Mouse (Mus musculus): Measurements from ENCODE around the gene Ddhd1. TPM values are rescaled to one million over a fixed set of nuclear protein-coding genes. Genes with fewer than 3 reads are reported as not detected.

The Ddhd1 gene
- total RNA-seq (2014; fragmentation: Nextera tagmentation) (52.3 and 55.2 TPM in 2 replicates), total RNA-seq (2017) (31.1 and 31.5 TPM in 2 replicates), polyA plus RNA-seq (2012) (8.5 TPM in 2 replicates)

DNA sequence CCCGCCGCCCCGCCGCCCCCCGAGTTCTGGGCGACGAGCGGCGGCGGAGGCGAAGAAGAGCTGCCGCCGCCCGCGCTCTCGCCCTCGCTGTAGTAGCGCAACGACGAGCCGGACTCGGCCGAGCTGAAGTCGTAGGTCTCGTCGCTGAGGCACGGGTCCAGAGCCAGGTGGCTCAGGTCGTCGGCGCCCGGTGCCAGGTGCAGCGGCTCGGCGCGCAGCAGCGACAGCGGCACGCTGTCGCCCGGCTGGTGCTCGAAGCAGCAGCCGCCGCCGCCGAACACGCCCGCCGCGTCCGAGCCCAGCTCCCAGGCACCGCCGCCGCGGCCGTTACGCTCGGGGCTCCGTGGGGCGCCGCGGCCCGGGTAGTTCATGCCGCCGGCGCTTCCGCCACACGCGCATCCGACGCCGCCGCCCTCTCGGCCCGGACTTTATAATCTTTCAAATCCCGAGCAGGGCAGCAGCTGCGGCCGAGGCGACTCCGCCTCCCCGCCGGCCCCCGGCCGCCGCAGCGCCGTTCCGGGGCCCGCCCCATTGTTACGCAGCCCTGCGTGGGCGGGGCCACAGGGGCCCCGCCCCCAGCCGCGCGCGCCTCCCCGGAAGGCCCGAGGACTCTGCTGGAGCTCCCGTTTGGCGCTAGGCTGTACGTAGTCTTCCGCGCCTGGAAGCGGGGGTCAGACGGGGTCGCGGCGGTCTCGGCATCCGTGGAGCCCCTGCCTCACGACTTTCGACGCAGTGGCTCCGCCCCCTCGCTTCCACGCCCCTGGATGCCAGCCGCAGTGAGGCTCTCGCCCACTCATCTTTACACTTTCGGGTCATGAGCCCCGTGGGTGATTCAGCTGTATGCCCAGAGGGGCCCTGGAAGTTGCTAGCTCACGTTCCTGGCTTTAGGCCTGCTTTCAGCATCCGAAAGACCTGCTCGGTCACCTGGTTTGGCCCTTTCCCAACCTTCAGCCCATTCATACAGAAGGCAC is at the start of gene Ddhd1:
Gene Ddhd1 (minus strand): TSS at position 503 of the 971 bp plus-strand sequence.
- peak; percentile 86 for DNase-seq (ENCODE audit: low spot score)
- ATAC-seq (ENCODE audit: extremely low read depth, insufficient number of reproducible peaks, low FRiP score, poor library complexity, severe bottlenecking), result peak; percentile 58
- H3K4me1 ChIP-seq (ENCODE audit: insufficient read depth, low read depth, low read length), result peaks cover 41% of the 10 kb centered on the region
- H3K4me3 ChIP-seq (ENCODE audit: low read depth, low read length), result peak within 1 kb of the TSS; percentile 88
- peaks cover 3% of the 10 kb centered on the region; the same call in 1 of the 2 replicates for H3K27me3 ChIP-seq (ENCODE audit: insufficient read depth, low read length)
- TF ChIP-seq CTCF (IDR thresholded peaks at IDR 0.05; ENCODE audit: low read depth, low read length) (no peak), TAL1 (conservative IDR thresholded peaks at IDR 0.05; ENCODE audit: low read depth, low read length) (no peak), GATA1 (IDR thresholded peaks at IDR 0.05; ENCODE audit: borderline replicate concordance, low read length) (no peak), GATA2 (IDR thresholded peaks at IDR 0.05; ENCODE audit: borderline replicate concordance, low read depth, low read length) (no peak), POLR2AphosphoS5 (IDR thresholded peaks at IDR 0.05; ENCODE audit: insufficient replicate concordance, low read depth, low read length) (no peak)
- H3K9me3 ChIP-seq (replicated peaks), result no peaks in the 10 kb centered on the region
- peaks cover 11% of the 10 kb centered on the region for H3K36me3 ChIP-seq (replicated peaks)

DNA sequence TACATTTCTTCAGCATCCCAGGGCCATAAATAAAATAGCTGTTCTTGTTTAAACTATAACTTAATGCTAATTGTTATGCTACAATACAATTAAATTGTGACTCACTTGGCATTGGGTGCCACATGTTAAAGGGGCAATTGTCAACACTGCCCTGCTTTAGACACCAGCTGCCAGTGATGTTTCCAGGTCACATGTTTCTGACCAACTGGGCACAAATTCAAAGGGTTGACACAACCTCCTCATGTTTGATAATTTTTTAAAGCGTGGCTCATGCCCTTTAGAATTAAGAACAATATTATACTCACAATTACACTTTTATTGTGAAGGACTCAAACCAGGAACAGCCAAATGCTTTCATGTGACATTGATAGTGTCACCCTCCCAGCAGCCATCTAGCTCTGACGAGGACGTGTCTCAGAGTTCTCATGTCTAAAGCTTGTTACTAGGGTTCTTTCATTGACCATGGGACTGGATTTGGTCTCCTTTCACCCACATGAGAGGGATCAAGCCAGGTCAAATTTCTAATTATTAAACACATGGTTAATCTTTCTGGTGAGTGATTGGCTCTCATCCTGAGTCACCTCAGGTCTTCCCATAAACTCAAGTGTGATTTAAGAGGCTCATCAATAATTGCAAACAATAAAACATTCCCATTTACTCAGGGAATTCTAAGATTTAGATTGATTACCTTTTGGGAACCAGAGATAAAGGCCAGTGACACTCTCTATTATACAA is 49.4 kb upstream of the Ddhd1 start:
- H3K9me3 ChIP-seq (replicated peaks), result no peaks in the 10 kb centered on the region
- DNase-seq (ENCODE audit: low spot score), result no peak
- H3K27me3 ChIP-seq (ENCODE audit: insufficient read depth, low read length), result peaks cover 3% of the 10 kb centered on the region
- no peak for ATAC-seq (ENCODE audit: extremely low read depth, insufficient number of reproducible peaks, low FRiP score, poor library complexity, severe bottlenecking)
- no peak overlapping the region for H3K4me3 ChIP-seq (ENCODE audit: low read depth, low read length)
- H3K4me1 ChIP-seq (ENCODE audit: insufficient read depth, low read depth, low read length), result no peaks in the 10 kb centered on the region
- H3K36me3 ChIP-seq (replicated peaks), result no peaks in the 10 kb centered on the region
- no peak for TF ChIP-seq GATA2 (IDR thresholded peaks at IDR 0.05; ENCODE audit: borderline replicate concordance, low read depth, low read length)
- no peak for TF ChIP-seq GATA1 (IDR thresholded peaks at IDR 0.05; ENCODE audit: borderline replicate concordance, low read length)
- no peak for TF ChIP-seq POLR2AphosphoS5 (IDR thresholded peaks at IDR 0.05; ENCODE audit: insufficient replicate concordance, low read depth, low read length)
- no peak for TF ChIP-seq CTCF (IDR thresholded peaks at IDR 0.05; ENCODE audit: low read depth, low read length)
- no peak for TF ChIP-seq TAL1 (conservative IDR thresholded peaks at IDR 0.05; ENCODE audit: low read depth, low read length)

DNA sequence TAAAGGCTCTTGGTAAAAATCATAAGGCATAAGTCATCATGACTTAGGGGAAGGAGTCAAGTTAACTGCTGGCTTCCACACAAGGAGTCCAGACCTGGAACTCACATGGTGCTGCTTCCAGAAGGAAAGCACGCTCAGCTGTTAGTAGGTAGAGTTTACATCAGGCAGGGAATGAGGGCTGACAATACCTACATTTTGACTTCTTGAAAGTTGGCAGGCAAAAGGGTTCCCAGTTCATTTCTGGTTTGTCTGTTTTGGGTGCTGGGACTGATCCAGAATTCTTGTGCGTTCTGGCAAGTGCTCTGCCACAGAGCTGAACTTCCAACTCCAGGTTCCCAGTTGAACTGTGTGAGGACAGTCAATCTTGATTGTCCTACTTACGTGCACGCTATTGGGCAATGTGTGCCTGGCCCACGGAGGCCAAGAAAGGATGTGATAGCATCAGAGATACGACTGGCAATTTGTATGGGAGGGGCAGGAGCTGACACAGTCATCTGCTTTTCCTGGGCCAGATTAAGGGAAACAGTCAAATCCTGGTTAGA is 42.2 kb upstream of the Ddhd1 start:
- H3K27me3 ChIP-seq (ENCODE audit: insufficient read depth, low read length), result peaks cover 5% of the 10 kb centered on the region
- H3K9me3 ChIP-seq (replicated peaks), result no peaks in the 10 kb centered on the region
- no peaks in the 10 kb centered on the region for H3K4me1 ChIP-seq (ENCODE audit: insufficient read depth, low read depth, low read length)
- no peak for TF ChIP-seq TAL1 (conservative IDR thresholded peaks at IDR 0.05; ENCODE audit: low read depth, low read length)
- TF ChIP-seq GATA1 (IDR thresholded peaks at IDR 0.05; ENCODE audit: borderline replicate concordance, low read length), result no peak
- TF ChIP-seq GATA2 (IDR thresholded peaks at IDR 0.05; ENCODE audit: borderline replicate concordance, low read depth, low read length), result no peak
- no peak for TF ChIP-seq POLR2AphosphoS5 (IDR thresholded peaks at IDR 0.05; ENCODE audit: insufficient replicate concordance, low read depth, low read length)
- no peak for TF ChIP-seq CTCF (IDR thresholded peaks at IDR 0.05; ENCODE audit: low read depth, low read length)
- no peak for DNase-seq (ENCODE audit: low spot score)
- no peak for ATAC-seq (ENCODE audit: extremely low read depth, insufficient number of reproducible peaks, low FRiP score, poor library complexity, severe bottlenecking)
- no peaks in the 10 kb centered on the region for H3K36me3 ChIP-seq (replicated peaks)
- H3K4me3 ChIP-seq (ENCODE audit: low read depth, low read length), result no peak overlapping the region

DNA sequence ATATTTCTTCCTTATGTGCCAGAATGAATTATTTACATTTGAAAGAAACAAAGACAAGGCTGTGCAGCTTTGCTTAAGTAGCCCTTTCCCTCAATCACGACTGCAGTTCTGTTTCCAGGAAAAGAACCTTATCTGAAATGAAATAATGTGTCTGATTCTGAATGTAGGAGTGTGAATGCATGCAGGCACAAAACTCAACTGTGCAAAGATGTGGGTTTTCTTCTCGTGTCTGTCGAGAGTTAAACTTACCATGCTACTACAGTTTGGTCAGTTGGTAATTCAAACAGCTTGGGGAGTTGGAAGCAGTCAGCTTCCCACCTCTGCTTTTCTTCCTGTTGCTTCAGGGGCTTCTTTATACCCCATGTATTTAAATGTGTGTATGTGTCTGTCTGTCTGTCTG is 40.9 kb upstream of the Ddhd1 start:
- Histone ChIP-seq H3K27me3 (ENCODE audit: insufficient read depth, low read length) (peaks cover 7% of the 10 kb centered on the region), H3K4me1 (ENCODE audit: insufficient read depth, low read depth, low read length) (no peaks in the 10 kb centered on the region), H3K9me3 (replicated peaks) (no peaks in the 10 kb centered on the region), H3K36me3 (replicated peaks) (no peaks in the 10 kb centered on the region), H3K4me3 (ENCODE audit: low read depth, low read length) (no peak overlapping the region)
- ATAC-seq (ENCODE audit: extremely low read depth, insufficient number of reproducible peaks, low FRiP score, poor library complexity, severe bottlenecking) (no peak), DNase-seq (ENCODE audit: low spot score) (no peak)
- TF ChIP-seq CTCF (IDR thresholded peaks at IDR 0.05; ENCODE audit: low read depth, low read length) (no peak), GATA2 (IDR thresholded peaks at IDR 0.05; ENCODE audit: borderline replicate concordance, low read depth, low read length) (no peak), POLR2AphosphoS5 (IDR thresholded peaks at IDR 0.05; ENCODE audit: insufficient replicate concordance, low read depth, low read length) (no peak), GATA1 (IDR thresholded peaks at IDR 0.05; ENCODE audit: borderline replicate concordance, low read length) (no peak), TAL1 (conservative IDR thresholded peaks at IDR 0.05; ENCODE audit: low read depth, low read length) (no peak)

DNA sequence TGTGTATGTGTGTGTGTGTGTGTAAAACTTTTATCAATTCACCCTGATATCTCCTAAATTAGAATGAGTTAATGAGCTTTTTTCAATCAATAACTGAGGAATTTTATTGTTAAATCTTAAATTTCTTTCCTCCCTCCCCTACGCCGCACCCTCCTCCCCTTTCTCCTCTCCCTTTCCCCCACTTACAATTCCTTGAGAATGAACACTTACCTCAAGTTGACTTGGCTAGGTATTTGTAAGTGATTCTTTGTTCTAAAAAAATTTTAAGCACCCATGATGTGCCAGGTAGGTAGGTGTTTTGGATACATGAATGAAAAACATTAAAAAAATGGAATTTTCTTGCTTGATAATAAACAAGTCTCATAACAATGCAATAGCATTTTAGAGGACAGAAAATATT is 38.2 kb upstream of the Ddhd1 start:
- no peak overlapping the region for H3K4me3 ChIP-seq (ENCODE audit: low read depth, low read length)
- DNase-seq (ENCODE audit: low spot score) (no peak), ATAC-seq (ENCODE audit: extremely low read depth, insufficient number of reproducible peaks, low FRiP score, poor library complexity, severe bottlenecking) (no peak)
- no peak for TF ChIP-seq POLR2AphosphoS5 (IDR thresholded peaks at IDR 0.05; ENCODE audit: insufficient replicate concordance, low read depth, low read length)
- TF ChIP-seq TAL1 (conservative IDR thresholded peaks at IDR 0.05; ENCODE audit: low read depth, low read length), result no peak
- TF ChIP-seq CTCF (IDR thresholded peaks at IDR 0.05; ENCODE audit: low read depth, low read length), result no peak
- TF ChIP-seq GATA2 (IDR thresholded peaks at IDR 0.05; ENCODE audit: borderline replicate concordance, low read depth, low read length), result no peak
- TF ChIP-seq GATA1 (IDR thresholded peaks at IDR 0.05; ENCODE audit: borderline replicate concordance, low read length), result no peak
- no peaks in the 10 kb centered on the region for H3K9me3 ChIP-seq (replicated peaks)
- no peaks in the 10 kb centered on the region for H3K36me3 ChIP-seq (replicated peaks)
- no peaks in the 10 kb centered on the region for H3K4me1 ChIP-seq (ENCODE audit: insufficient read depth, low read depth, low read length)
- H3K27me3 ChIP-seq (ENCODE audit: insufficient read depth, low read length), result peaks cover 17% of the 10 kb centered on the region
